Mouse (Mus musculus) midbrain, embryonic 13.5 days (tissue): ENCODE measurements around the gene Mamdc4. TPM values are rescaled to one million over a fixed set of nuclear protein-coding genes. Genes with fewer than 3 reads are reported as not detected.
A peak's percentile ranks its signal among the peaks of the same experiment; 100 is the strongest.
"Not testable (repeated sequence)": the region's sequence is repeated elsewhere in the genome, so short reads cannot be mapped to it uniquely, and the experiment has no call there.

Experiments used
- ATAC-seq: fragments of 200-750 bp; cut with Nextera tagmentation; 2 replicates; pipeline ENCODE4 v1.8.0; 2017; ENCODE audit warnings: mild to moderate bottlenecking, moderate TSS enrichment, moderate library complexity
- H3K27ac ChIP-seq: fragments of 300-500 bp; sonication (generic); 2 replicates; pipeline ENCODE4 v1.5.1; 2015; ENCODE audit warnings: inconsistent platforms, mild to moderate bottlenecking, moderate library complexity
- H3K27me3 ChIP-seq: fragments of 300-500 bp; sonication (generic); 2 replicates; pipeline ENCODE4 v1.6.1; 2015; ENCODE audit warnings: mild to moderate bottlenecking, inconsistent platforms
- H3K36me3 ChIP-seq: fragments of 300-500 bp; sonication (generic); 2 replicates; pipeline ENCODE4 v1.6.1; 2015; ENCODE audit warnings: mild to moderate bottlenecking, inconsistent platforms
- H3K4me1 ChIP-seq: fragments of 300-500 bp; sonication (generic); replicated peaks from 2 replicates; pipeline ENCODE4 v1.6.1; 2015; ENCODE audit warnings: inconsistent platforms
- H3K4me2 ChIP-seq: fragments of 300-500 bp; sonication (generic); replicated peaks from 2 replicates; pipeline ENCODE4 v1.6.1; 2015; ENCODE audit warnings: moderate library complexity, mild to moderate bottlenecking, inconsistent platforms
- H3K4me3 ChIP-seq: fragments of 300-500 bp; sonication (generic); replicated peaks from 2 replicates; pipeline ENCODE4 v1.5.1; 2015; ENCODE audit warnings: mild to moderate bottlenecking, inconsistent platforms
- H3K9ac ChIP-seq: fragments of 300-500 bp; sonication (generic); replicated peaks from 2 replicates; pipeline ENCODE4 v1.6.1; 2015; ENCODE audit warnings: mild to moderate bottlenecking, inconsistent platforms
- H3K9me3 ChIP-seq: fragments of 300-500 bp; sonication (generic); 2 replicates; pipeline ENCODE4 v1.6.1; 2016; ENCODE audit warnings: mild to moderate bottlenecking, inconsistent platforms
- WGBS: fragments of 180-500 bp; shearing (Covaris S2); methylation state at CpG from one replicate; pipeline ENCODE4 v1.1.7; 2015; 5-methylcytosine and 5-hydroxymethylcytosine counted together
- polyA plus RNA-seq: library from polyadenylated mRNA; unstranded; fragments of >200 nt; fragmentation: Nextera tagmentation; extraction: Ambion mirVana; gene quantifications from 2 replicates; pipeline ENCODE4 v1.2.1, GENCODE M21; 2015

The Mamdc4 gene
- polyA plus RNA-seq, 1 experiment from 2014 or later: 6.8 TPM

- Histone ChIP-seq H3K27ac (no peak overlapping the region), H3K4me3 (no peak overlapping the region), H3K9ac (0 out of 2 replicates have a peak overlapping the region, but pooled peaks have one; percentile 14), H3K9me3 (no peaks in the 10 kb centered on the region), H3K27me3 (peaks cover 8% of the 10 kb centered on the region), H3K4me1 (peaks cover 23% of the 10 kb centered on the region), H3K36me3 (peaks cover 55% of the 10 kb centered on the region), H3K4me2 (no peak overlapping the region)
- WGBS: 99% methylated on average over 4 of the region's 4 CpGs
- no peak for ATAC-seq
These were observed 3.4 kb downstream of the Mamdc4 start for GRCm38 (mm10) chr2:25571221-25571620.

DNA sequence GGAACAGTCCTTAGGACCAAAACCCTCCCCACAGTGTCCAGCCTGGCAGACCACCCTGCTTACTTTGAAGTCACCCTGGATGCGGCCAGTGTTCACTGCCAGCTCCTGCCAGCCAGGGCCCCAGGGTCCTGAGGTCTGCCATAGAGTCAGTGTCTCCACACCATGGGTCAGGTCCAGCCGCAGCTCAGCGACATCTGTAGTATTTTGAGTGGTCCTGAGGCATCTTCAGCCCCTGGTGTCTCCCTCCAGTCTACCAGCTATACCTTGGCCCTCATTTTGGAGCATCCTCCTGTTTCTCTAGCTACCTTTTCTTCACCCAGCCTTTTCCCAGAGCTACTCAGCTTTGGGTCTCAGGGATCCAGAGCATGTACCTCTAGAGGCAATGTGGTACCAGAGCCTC lies 5.3 kb downstream of the Mamdc4 start:
- ATAC-seq: no peak
- H3K4me2 ChIP-seq: no peak overlapping the region
- no peak overlapping the region for H3K27ac ChIP-seq
- no peak overlapping the region for H3K4me3 ChIP-seq
- no peaks in the 10 kb centered on the region for H3K27me3 ChIP-seq
- H3K9ac ChIP-seq: no peak overlapping the region
- H3K36me3 ChIP-seq: peaks cover 74% of the 10 kb centered on the region
- H3K4me1 ChIP-seq: peaks cover 16% of the 10 kb centered on the region
- H3K9me3 ChIP-seq: no peaks in the 10 kb centered on the region
- 89% methylated on average over 3 of the region's 3 CpGs for WGBS

DNA sequence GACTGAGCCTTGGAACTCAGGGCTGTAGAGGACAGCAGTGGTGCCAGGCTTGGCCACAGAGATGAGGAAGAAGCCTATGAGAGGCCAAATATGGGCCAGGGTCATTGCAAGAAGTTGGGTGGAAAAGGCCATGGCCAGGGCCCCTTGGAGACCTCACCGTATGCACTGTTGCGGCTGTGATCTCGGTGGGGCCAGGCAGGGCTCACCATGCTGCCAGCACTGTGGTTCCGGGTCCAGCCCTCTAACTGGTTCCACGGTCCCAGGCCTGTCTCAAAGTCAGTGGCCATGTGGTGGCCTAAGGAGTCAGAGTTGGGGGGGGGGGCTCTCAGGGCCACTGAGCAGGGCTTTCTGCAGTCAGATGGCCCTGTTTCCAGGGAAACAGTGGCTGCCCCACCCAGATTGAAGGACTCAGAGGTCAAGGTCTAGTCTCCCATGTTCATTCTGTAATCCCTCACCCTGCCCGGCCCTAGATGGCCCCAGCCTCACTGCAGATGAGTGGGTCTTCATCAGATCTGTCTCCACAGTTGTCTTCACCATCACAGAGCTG lies 6.1 kb downstream of the Mamdc4 start:
- H3K9me3 ChIP-seq: no peaks in the 10 kb centered on the region
- H3K9ac ChIP-seq: no peak overlapping the region; the same call in 1 of the 2 replicates
- 87% methylated on average over 6 of the region's 6 CpGs for WGBS
- no peaks in the 10 kb centered on the region for H3K27me3 ChIP-seq
- ATAC-seq: no peak
- no peak overlapping the region for H3K4me3 ChIP-seq
- H3K4me2 ChIP-seq: no peak overlapping the region
- no peak overlapping the region for H3K27ac ChIP-seq
- peaks cover 81% of the 10 kb centered on the region for H3K36me3 ChIP-seq
- H3K4me1 ChIP-seq: peaks cover 8% of the 10 kb centered on the region

- peaks cover 96% of the 10 kb centered on the region for H3K36me3 ChIP-seq
- no peaks in the 10 kb centered on the region for H3K9me3 ChIP-seq
- H3K4me3 ChIP-seq: no peak overlapping the region
- 87% methylated on average over 6 of the region's 6 CpGs for WGBS
- H3K27me3 ChIP-seq: no peaks in the 10 kb centered on the region
- no peak for ATAC-seq
- H3K9ac ChIP-seq: no peak overlapping the region
- no peak overlapping the region for H3K4me2 ChIP-seq
- H3K27ac ChIP-seq: no peak overlapping the region
- H3K4me1 ChIP-seq: no peaks in the 10 kb centered on the region
These were observed 8.1 kb downstream of the Mamdc4 start for GRCm38 (mm10) chr2:25566558-25566957.

- Histone ChIP-seq H3K27me3 (no peaks in the 10 kb centered on the region), H3K27ac (no peak overlapping the region), H3K4me2 (no peak overlapping the region), H3K9me3 (no peaks in the 10 kb centered on the region), H3K9ac (no peak overlapping the region), H3K4me3 (no peak overlapping the region), H3K36me3 (peaks cover 97% of the 10 kb centered on the region), H3K4me1 (no peaks in the 10 kb centered on the region)
- 84% methylated on average over 8 of the region's 8 CpGs for WGBS
- no peak for ATAC-seq
These were observed 8.9 kb downstream of the Mamdc4 start for GRCm38 (mm10) chr2:25565741-25566140.

- Histone ChIP-seq H3K4me3 (no peak overlapping the region), H3K4me2 (no peak overlapping the region), H3K9ac (no peak overlapping the region), H3K9me3 (no peaks in the 10 kb centered on the region), H3K36me3 (peaks cover 69% of the 10 kb centered on the region), H3K27me3 (no peaks in the 10 kb centered on the region), H3K27ac (no peak overlapping the region), H3K4me1 (peaks cover 21% of the 10 kb centered on the region)
- WGBS: 85% methylated on average over 9 of the region's 9 CpGs
- no peak for ATAC-seq
These were observed 12.7 kb downstream of the Mamdc4 start for GRCm38 (mm10) chr2:25561946-25562345.

DNA sequence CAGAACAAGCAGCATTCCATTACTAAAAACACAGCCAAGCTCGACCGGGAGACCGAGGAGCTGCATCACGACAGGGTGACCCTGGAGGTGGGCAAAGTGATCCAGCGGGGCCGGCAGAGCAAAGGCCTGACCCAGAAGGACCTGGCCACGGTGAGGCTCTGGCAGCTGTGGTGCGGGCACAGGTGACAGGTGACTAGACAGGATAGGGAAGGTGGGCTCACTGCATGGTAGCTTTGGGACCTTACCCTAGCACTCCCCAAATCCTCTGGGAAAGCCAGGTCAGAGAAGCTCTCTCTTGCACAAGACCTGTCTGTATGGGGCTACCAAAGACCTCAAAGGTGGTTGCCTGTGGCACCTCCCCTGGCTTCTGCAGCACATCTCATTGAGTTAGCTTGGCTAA lies 14.1 kb downstream of the Mamdc4 start:
- no peak overlapping the region for H3K9ac ChIP-seq
- H3K4me1 ChIP-seq: peaks cover 27% of the 10 kb centered on the region
- ATAC-seq: no peak
- H3K9me3 ChIP-seq: no peaks in the 10 kb centered on the region
- no peak overlapping the region for H3K4me2 ChIP-seq
- WGBS: 94% methylated on average over 8 of the region's 8 CpGs
- no peak overlapping the region for H3K4me3 ChIP-seq
- H3K27ac ChIP-seq: no peak overlapping the region
- H3K36me3 ChIP-seq: peaks cover 56% of the 10 kb centered on the region
- H3K27me3 ChIP-seq: no peaks in the 10 kb centered on the region

- Histone ChIP-seq H3K36me3 (peaks cover 38% of the 10 kb centered on the region), H3K27ac (no peak overlapping the region), H3K9ac (peak overlapping the region; percentile 97), H3K4me1 (peaks cover 27% of the 10 kb centered on the region), H3K4me3 (peak overlapping the region; percentile 98), H3K4me2 (peak overlapping the region; percentile 96), H3K9me3 (no peaks in the 10 kb centered on the region), H3K27me3 (no peaks in the 10 kb centered on the region)
- ATAC-seq: no peak
- 78% methylated on average over 6 of the region's 6 CpGs for WGBS
These were observed 15.9 kb downstream of the Mamdc4 start for GRCm38 (mm10) chr2:25558774-25559173.

DNA sequence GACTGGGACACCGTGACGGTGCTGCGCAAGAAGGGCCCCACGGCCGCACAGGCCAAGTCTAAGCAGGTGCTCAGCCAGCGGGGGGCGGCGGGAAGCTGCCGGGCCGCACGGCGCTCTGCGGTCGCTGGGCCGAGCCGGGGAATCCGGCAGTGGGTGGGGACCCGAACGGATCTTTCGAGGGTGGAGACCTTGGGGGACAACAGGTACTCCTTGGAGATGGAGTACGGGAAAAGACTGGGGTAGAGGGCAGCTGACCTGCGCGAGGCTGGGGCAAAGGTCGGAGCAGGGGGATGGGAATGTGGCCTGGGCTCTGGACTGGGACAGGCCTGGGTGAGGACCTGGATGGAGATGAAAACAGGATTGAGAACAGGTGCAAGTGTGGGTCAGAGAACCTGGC lies 16.7 kb downstream of the Mamdc4 start:
- ATAC-seq: no peak
- no peaks in the 10 kb centered on the region for H3K27me3 ChIP-seq
- no peaks in the 10 kb centered on the region for H3K9me3 ChIP-seq
- under 1% methylated on average over 24 of the region's 24 CpGs for WGBS
- H3K4me2 ChIP-seq: peak overlapping the region; percentile 96
- peaks cover 27% of the 10 kb centered on the region for H3K4me1 ChIP-seq
- H3K27ac ChIP-seq: peak overlapping the region; percentile 86
- H3K36me3 ChIP-seq: peaks cover 30% of the 10 kb centered on the region
- H3K4me3 ChIP-seq: peak overlapping the region; percentile 98
- H3K9ac ChIP-seq: peak overlapping the region; percentile 97

- peaks cover 25% of the 10 kb centered on the region for H3K36me3 ChIP-seq
- H3K27ac ChIP-seq: peak within 1 kb of the TSS; percentile 86
- peaks cover 27% of the 10 kb centered on the region for H3K4me1 ChIP-seq
- H3K4me3 ChIP-seq: peak within 1 kb of the TSS; percentile 98
- no peaks in the 10 kb centered on the region for H3K27me3 ChIP-seq
- peak within 1 kb of the TSS; percentile 96 for H3K4me2 ChIP-seq
- H3K9me3 ChIP-seq: no peaks in the 10 kb centered on the region
- H3K9ac ChIP-seq: peak within 1 kb of the TSS; percentile 97
- WGBS: under 1% methylated on average over 58 of the region's 61 CpGs
- ATAC-seq: peak; percentile 99
These were observed 17.3 kb downstream of the Mamdc4 start, which contains the start of gene Edf1 for GRCm38 (mm10) chr2:25557221-25557963. Edf1 (plus strand) TSS chr2:25557847.

DNA sequence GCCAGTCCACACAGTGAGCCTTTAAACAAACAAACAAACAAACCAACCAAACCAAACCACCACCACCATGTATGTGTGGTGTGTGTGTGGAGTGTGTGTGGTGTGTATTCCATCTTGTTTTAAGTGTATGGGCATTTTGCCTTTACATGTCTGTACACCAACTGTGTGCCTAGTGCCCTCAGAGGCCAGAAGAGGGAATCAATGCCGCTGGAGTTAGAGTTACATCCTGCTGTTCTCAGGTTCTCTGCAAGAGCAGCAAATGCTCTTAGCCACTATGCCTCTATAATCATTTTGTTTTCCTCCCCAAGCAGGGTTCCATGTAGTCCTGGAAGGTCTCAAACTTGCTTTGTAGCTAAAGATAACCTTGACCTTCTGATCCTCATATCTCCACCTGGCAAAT lies 18.3 kb downstream of the Mamdc4 start:
- WGBS: 52% methylated on average over 1 of the region's 1 CpGs
- peaks cover 14% of the 10 kb centered on the region for H3K36me3 ChIP-seq
- ATAC-seq: no peak
- H3K4me2 ChIP-seq: no peak overlapping the region
- H3K4me1 ChIP-seq: peaks cover 27% of the 10 kb centered on the region
- H3K27me3 ChIP-seq: no peaks in the 10 kb centered on the region
- H3K27ac ChIP-seq: no peak overlapping the region
- no peak overlapping the region for H3K4me3 ChIP-seq
- no peak overlapping the region for H3K9ac ChIP-seq
- H3K9me3 ChIP-seq: no peaks in the 10 kb centered on the region

- H3K4me2 ChIP-seq, H3K9ac ChIP-seq, H3K9me3 ChIP-seq, H3K4me3 ChIP-seq, ATAC-seq, H3K27me3 ChIP-seq, H3K36me3 ChIP-seq, H3K27ac ChIP-seq: not testable (repeated sequence)
- WGBS: 51% methylated on average over 2 of the region's 2 CpGs
- peaks cover 27% of the 10 kb centered on the region for H3K4me1 ChIP-seq
These were observed 19.2 kb downstream of the Mamdc4 start for GRCm38 (mm10) chr2:25555479-25555878.
